Mouse (Mus musculus): ENCODE results near the gene Mta1. TPM values are rescaled to one million over a fixed set of nuclear protein-coding genes. Genes with fewer than 3 reads are reported as not detected.
A peak's percentile ranks its signal among the peaks of the same experiment; 100 is the strongest.

The Mta1 gene
- polyA plus RNA-seq, 1 experiment = 47.6 TPM

- WGBS = 65% methylated on average over 8 of the region's 8 CpGs
- no peak overlapping the region for H3K27ac ChIP-seq (ENCODE audit: insufficient read depth, low read depth, low read length)
- no peaks in the 10 kb centered on the region for H3K27me3 ChIP-seq (ENCODE audit: control insufficient read depth, insufficient read depth, low read length)
- TF ChIP-seq CTCF (IDR thresholded peaks at IDR 0.05; ENCODE audit: extremely low read depth, insufficient read length, insufficient replicate concordance, low read depth, low read length) = peak; percentile 25; the same call in 1 of the 2 replicates
- TF ChIP-seq POLR2A (IDR thresholded peaks at IDR 0.05; ENCODE audit: low read depth, low read length) = no peak
- H3K36me3 ChIP-seq (ENCODE audit: control insufficient read depth, insufficient read depth, low read length) = no peaks in the 10 kb centered on the region
- H3K4me1 ChIP-seq (ENCODE audit: control insufficient read depth, insufficient read depth, insufficient read length, low read length) = peaks cover 7% of the 10 kb centered on the region
- H3K4me3 ChIP-seq (ENCODE audit: low read depth, low read length) = no peak overlapping the region
These were observed 5.9 kb downstream of the Mta1 start for GRCm38 (mm10) chr12:113103846-113104451.

GRCm38 (mm10) chr12:113106386-113106785, 8.3 kb downstream of the Mta1 start:
- H3K27me3 ChIP-seq (ENCODE audit: control insufficient read depth, insufficient read depth, low read length) = no peaks in the 10 kb centered on the region
- TF ChIP-seq CTCF (IDR thresholded peaks at IDR 0.05; ENCODE audit: extremely low read depth, insufficient read length, insufficient replicate concordance, low read depth, low read length) = no peak
- TF ChIP-seq POLR2A (IDR thresholded peaks at IDR 0.05; ENCODE audit: low read depth, low read length) = no peak
- no peaks in the 10 kb centered on the region for H3K36me3 ChIP-seq (ENCODE audit: control insufficient read depth, insufficient read depth, low read length)
- no peak overlapping the region for H3K4me3 ChIP-seq (ENCODE audit: low read depth, low read length)
- no peak overlapping the region for H3K27ac ChIP-seq (ENCODE audit: insufficient read depth, low read depth, low read length)
- peaks cover 10% of the 10 kb centered on the region for H3K4me1 ChIP-seq (ENCODE audit: control insufficient read depth, insufficient read depth, insufficient read length, low read length)
- WGBS = 70% methylated on average over 6 of the region's 6 CpGs

- peaks cover 18% of the 10 kb centered on the region for H3K4me1 ChIP-seq (ENCODE audit: control insufficient read depth, insufficient read depth, insufficient read length, low read length)
- no peak overlapping the region for H3K27ac ChIP-seq (ENCODE audit: insufficient read depth, low read depth, low read length)
- 68% methylated on average over 4 of the region's 4 CpGs for WGBS
- TF ChIP-seq POLR2A (IDR thresholded peaks at IDR 0.05; ENCODE audit: low read depth, low read length) (no peak), CTCF (IDR thresholded peaks at IDR 0.05; ENCODE audit: extremely low read depth, insufficient read length, insufficient replicate concordance, low read depth, low read length) (no peak)
- no peaks in the 10 kb centered on the region for H3K36me3 ChIP-seq (ENCODE audit: control insufficient read depth, insufficient read depth, low read length)
- H3K27me3 ChIP-seq (ENCODE audit: control insufficient read depth, insufficient read depth, low read length) = no peaks in the 10 kb centered on the region
- no peak overlapping the region for H3K4me3 ChIP-seq (ENCODE audit: low read depth, low read length)
These were observed 9.5 kb downstream of the Mta1 start for GRCm38 (mm10) chr12:113107431-113108124.

- no peak overlapping the region for H3K4me3 ChIP-seq (ENCODE audit: low read depth, low read length)
- H3K36me3 ChIP-seq (ENCODE audit: control insufficient read depth, insufficient read depth, low read length) = no peaks in the 10 kb centered on the region
- TF ChIP-seq CTCF (IDR thresholded peaks at IDR 0.05; ENCODE audit: extremely low read depth, insufficient read length, insufficient replicate concordance, low read depth, low read length) = no peak
- no peak for TF ChIP-seq POLR2A (IDR thresholded peaks at IDR 0.05; ENCODE audit: low read depth, low read length)
- WGBS = 88% methylated on average over 17 of the region's 17 CpGs
- H3K4me1 ChIP-seq (ENCODE audit: control insufficient read depth, insufficient read depth, insufficient read length, low read length) = peaks cover 29% of the 10 kb centered on the region
- H3K27ac ChIP-seq (ENCODE audit: insufficient read depth, low read depth, low read length) = no peak overlapping the region
- H3K27me3 ChIP-seq (ENCODE audit: control insufficient read depth, insufficient read depth, low read length) = no peaks in the 10 kb centered on the region
These were observed 10.6 kb downstream of the Mta1 start for GRCm38 (mm10) chr12:113108528-113109283.

- H3K36me3 ChIP-seq (ENCODE audit: control insufficient read depth, insufficient read depth, low read length) = no peaks in the 10 kb centered on the region
- peaks cover 34% of the 10 kb centered on the region for H3K4me1 ChIP-seq (ENCODE audit: control insufficient read depth, insufficient read depth, insufficient read length, low read length)
- no peak overlapping the region for H3K4me3 ChIP-seq (ENCODE audit: low read depth, low read length)
- WGBS = 87% methylated on average over 10 of the region's 10 CpGs
- no peaks in the 10 kb centered on the region for H3K27me3 ChIP-seq (ENCODE audit: control insufficient read depth, insufficient read depth, low read length)
- TF ChIP-seq CTCF (IDR thresholded peaks at IDR 0.05; ENCODE audit: extremely low read depth, insufficient read length, insufficient replicate concordance, low read depth, low read length) = no peak
- no peak for TF ChIP-seq POLR2A (IDR thresholded peaks at IDR 0.05; ENCODE audit: low read depth, low read length)
- no peak overlapping the region for H3K27ac ChIP-seq (ENCODE audit: insufficient read depth, low read depth, low read length)
These were observed 11.7 kb downstream of the Mta1 start for GRCm38 (mm10) chr12:113109801-113110200.

GRCm38 (mm10) chr12:113114141-113114540, 16.1 kb downstream of the Mta1 start:
- H3K27ac ChIP-seq (ENCODE audit: insufficient read depth, low read depth, low read length) = peak overlapping the region; percentile 14; the same call in 1 of the 2 replicates
- WGBS = 64% methylated on average over 4 of the region's 4 CpGs
- H3K27me3 ChIP-seq (ENCODE audit: control insufficient read depth, insufficient read depth, low read length) = no peaks in the 10 kb centered on the region
- peaks cover 39% of the 10 kb centered on the region for H3K4me1 ChIP-seq (ENCODE audit: control insufficient read depth, insufficient read depth, insufficient read length, low read length)
- peaks cover 8% of the 10 kb centered on the region for H3K36me3 ChIP-seq (ENCODE audit: control insufficient read depth, insufficient read depth, low read length)
- H3K4me3 ChIP-seq (ENCODE audit: low read depth, low read length) = no peak overlapping the region
- TF ChIP-seq CTCF (IDR thresholded peaks at IDR 0.05; ENCODE audit: extremely low read depth, insufficient read length, insufficient replicate concordance, low read depth, low read length) (no peak), POLR2A (IDR thresholded peaks at IDR 0.05; ENCODE audit: low read depth, low read length) (no peak)

All from small intestine, adult 2 months (tissue).